Mouse (Mus musculus) hindbrain, embryonic 11.5 days (tissue): ENCODE measurements around the gene Adprhl1. TPM values are rescaled to one million over a fixed set of nuclear protein-coding genes. Genes with fewer than 3 reads are reported as not detected.

Experiments
- ATAC-seq: fragments of 200-750 bp; cut with Nextera tagmentation; 2 replicates; pipeline ENCODE4 v1.8.0; 2017; ENCODE audit warnings: mild to moderate bottlenecking, moderate TSS enrichment, moderate library complexity; ENCODE audit not compliant: low FRiP score
- DNase-seq: peaks from one replicate; pipeline ENCODE4 v3.0.0-alpha.2; 2015; ENCODE audit warnings: low spot score
- H3K27ac ChIP-seq: fragments of 300-500 bp; sonication (generic); 2 replicates; pipeline ENCODE4 v1.5.1; 2014; ENCODE audit warnings: mild to moderate bottlenecking, low read depth, low read length
- H3K27me3 ChIP-seq: fragments of 300-500 bp; sonication (generic); 2 replicates; pipeline ENCODE4 v1.6.1; 2014; ENCODE audit warnings: mild to moderate bottlenecking, low read length, moderate library complexity, mixed read lengths; ENCODE audit not compliant: control insufficient read depth, insufficient read depth
- H3K36me3 ChIP-seq: fragments of 300-500 bp; sonication (generic); 2 replicates; pipeline ENCODE4 v1.6.1; 2014; ENCODE audit warnings: mild to moderate bottlenecking, low read length, moderate library complexity, mixed read lengths; ENCODE audit not compliant: control insufficient read depth, insufficient read depth
- H3K4me1 ChIP-seq: fragments of 300-500 bp; sonication (generic); replicated peaks from 2 replicates; pipeline ENCODE4 v1.6.1; 2014; ENCODE audit warnings: low read length, mixed read lengths; ENCODE audit not compliant: control insufficient read depth, insufficient read depth
- H3K4me2 ChIP-seq: fragments of 300-500 bp; sonication (generic); replicated peaks from 2 replicates; pipeline ENCODE4 v1.6.1; 2014; ENCODE audit warnings: mild to moderate bottlenecking, low read depth, low read length
- H3K4me3 ChIP-seq: fragments of 300-500 bp; sonication (generic); 2 replicates; pipeline ENCODE4 v1.5.1; 2014; ENCODE audit warnings: low read depth, low read length
- H3K9ac ChIP-seq: fragments of 300-500 bp; sonication (generic); 2 replicates; pipeline ENCODE4 v1.6.1; 2014; ENCODE audit warnings: low read depth, low read length
- H3K9me3 ChIP-seq: fragments of 300-500 bp; sonication (generic); 2 replicates; pipeline ENCODE4 v1.6.1; 2016; ENCODE audit warnings: low read length; ENCODE audit not compliant: control insufficient read depth
- WGBS: fragments of 180-500 bp; shearing (Covaris S2); extraction: QIAGEN DNeasy Blood & Tissue Kit; methylation state at CpG from one replicate; pipeline ENCODE4 v1.1.7; 2014; 5-methylcytosine and 5-hydroxymethylcytosine counted together
- polyA plus RNA-seq: library from polyadenylated mRNA; unstranded; fragments of >200 nt; fragmentation: Nextera tagmentation; extraction: Ambion mirVana; gene quantifications from 2 replicates; pipeline ENCODE4 v1.2.1, GENCODE M21; 2014

Gene Adprhl1
- polyA plus RNA-seq, 1 experiment from 2014 or later = 0.26 TPM

DNA sequence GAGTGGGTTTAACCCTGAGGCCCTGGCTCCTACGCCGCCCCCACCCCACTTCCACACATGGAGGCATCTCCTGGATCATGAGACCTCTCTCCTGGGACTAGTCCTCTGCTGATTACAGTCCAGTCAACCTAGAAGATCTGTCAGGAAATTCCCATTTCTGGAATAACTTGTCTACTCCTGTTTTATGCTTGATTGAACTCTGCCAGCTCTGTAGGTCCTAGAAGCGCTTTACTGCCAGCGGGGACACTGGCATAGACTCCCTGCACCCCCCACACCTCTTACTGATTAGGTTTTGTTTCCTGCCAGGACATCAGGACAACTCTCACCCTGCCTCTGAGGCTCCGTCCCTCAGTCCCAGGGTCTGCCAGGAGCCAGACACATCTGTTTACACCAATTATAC is 56.5 kb downstream of the Adprhl1 start:
- H3K27ac ChIP-seq = no peak overlapping the region
- no peak overlapping the region for H3K9ac ChIP-seq
- H3K4me3 ChIP-seq = no peak overlapping the region
- H3K36me3 ChIP-seq = no peaks in the 10 kb centered on the region
- peaks cover 19% of the 10 kb centered on the region for H3K27me3 ChIP-seq
- WGBS = 87% methylated on average over 5 of the region's 5 CpGs
- no peaks in the 10 kb centered on the region for H3K4me1 ChIP-seq
- DNase-seq (no peak), ATAC-seq (no peak)
- no peaks in the 10 kb centered on the region for H3K9me3 ChIP-seq
- H3K4me2 ChIP-seq = no peak overlapping the region

GRCm38 (mm10) chr8:13194818-13195217 is 59.1 kb downstream of the Adprhl1 start:
- H3K27ac ChIP-seq = no peak overlapping the region
- H3K4me3 ChIP-seq = no peak overlapping the region
- DNase-seq = no peak
- no peaks in the 10 kb centered on the region for H3K9me3 ChIP-seq
- no peak overlapping the region for H3K4me2 ChIP-seq
- no peak overlapping the region for H3K9ac ChIP-seq
- H3K4me1 ChIP-seq = no peaks in the 10 kb centered on the region
- H3K36me3 ChIP-seq = no peaks in the 10 kb centered on the region
- WGBS = 43% methylated on average over 10 of the region's 10 CpGs
- H3K27me3 ChIP-seq = 0 out of 2 replicates have a peak, but pooled peaks cover 3% of the 10 kb centered on the region
- ATAC-seq = no peak

- Histone ChIP-seq H3K27me3 (no peaks in the 10 kb centered on the region), H3K4me3 (no peak overlapping the region), H3K27ac (no peak overlapping the region), H3K9me3 (no peaks in the 10 kb centered on the region), H3K36me3 (no peaks in the 10 kb centered on the region), H3K4me1 (no peaks in the 10 kb centered on the region), H3K4me2 (no peak overlapping the region), H3K9ac (no peak overlapping the region)
- 89% methylated on average over 8 of the region's 8 CpGs for WGBS
- DNase-seq = no peak
- ATAC-seq = no peak
Measured at GRCm38 (mm10) chr8:13190235-13190634, 63.7 kb downstream of the Adprhl1 start.

GRCm38 (mm10) chr8:13188857-13189256 is 65.1 kb downstream of the Adprhl1 start:
- no peaks in the 10 kb centered on the region for H3K9me3 ChIP-seq
- no peaks in the 10 kb centered on the region for H3K36me3 ChIP-seq
- 100% methylated on average over 1 of the region's 1 CpGs for WGBS
- no peak overlapping the region for H3K9ac ChIP-seq
- H3K4me3 ChIP-seq = no peak overlapping the region
- no peaks in the 10 kb centered on the region for H3K27me3 ChIP-seq
- no peak overlapping the region for H3K4me2 ChIP-seq
- H3K27ac ChIP-seq = no peak overlapping the region
- DNase-seq (no peak), ATAC-seq (no peak)
- no peaks in the 10 kb centered on the region for H3K4me1 ChIP-seq

- ATAC-seq (no peak), DNase-seq (no peak)
- no peaks in the 10 kb centered on the region for H3K36me3 ChIP-seq
- no peak overlapping the region for H3K9ac ChIP-seq
- no peaks in the 10 kb centered on the region for H3K27me3 ChIP-seq
- H3K9me3 ChIP-seq = no peaks in the 10 kb centered on the region
- no peak overlapping the region for H3K4me2 ChIP-seq
- H3K4me3 ChIP-seq = no peak overlapping the region
- H3K4me1 ChIP-seq = no peaks in the 10 kb centered on the region
- WGBS = 91% methylated on average over 13 of the region's 13 CpGs
- no peak overlapping the region for H3K27ac ChIP-seq
Measured at GRCm38 (mm10) chr8:13188052-13188555, 65.9 kb downstream of the Adprhl1 start.

DNA sequence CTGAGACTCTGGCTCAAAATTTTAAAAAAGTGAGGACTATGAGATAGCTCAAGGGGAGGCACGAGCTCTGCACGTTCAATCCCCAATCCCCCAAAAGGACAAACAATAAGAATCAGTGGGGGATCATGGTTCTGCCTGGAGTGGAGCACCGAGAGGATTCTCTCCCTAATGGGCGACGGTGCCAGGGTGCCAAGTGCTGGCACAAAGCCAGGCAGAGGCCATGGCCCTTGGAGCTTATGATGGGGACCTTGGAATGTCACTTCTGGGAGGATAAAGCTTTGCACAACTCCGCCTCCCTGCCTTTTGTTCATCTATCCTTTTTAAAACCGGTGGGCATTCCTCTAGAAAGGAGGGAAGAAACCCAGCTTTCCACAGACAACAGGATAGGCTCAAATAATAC is 66.3 kb downstream of the Adprhl1 start:
- ATAC-seq = no peak
- H3K4me3 ChIP-seq = no peak overlapping the region
- H3K9ac ChIP-seq = no peak overlapping the region
- H3K27ac ChIP-seq = no peak overlapping the region
- 77% methylated on average over 7 of the region's 7 CpGs for WGBS
- H3K27me3 ChIP-seq = no peaks in the 10 kb centered on the region
- no peaks in the 10 kb centered on the region for H3K9me3 ChIP-seq
- H3K36me3 ChIP-seq = no peaks in the 10 kb centered on the region
- no peaks in the 10 kb centered on the region for H3K4me1 ChIP-seq
- no peak overlapping the region for H3K4me2 ChIP-seq
- DNase-seq = no peak

- WGBS = 83% methylated on average over 9 of the region's 9 CpGs
Measured at GRCm38 (mm10) chr8:13187229-13187628, 66.7 kb downstream of the Adprhl1 start.

GRCm38 (mm10) chr8:13186819-13187218 is 67.1 kb downstream of the Adprhl1 start:
- no peaks in the 10 kb centered on the region for H3K27me3 ChIP-seq
- 83% methylated on average over 8 of the region's 8 CpGs for WGBS
- no peak overlapping the region for H3K9ac ChIP-seq
- H3K4me3 ChIP-seq = no peak overlapping the region
- DNase-seq = no peak
- H3K4me1 ChIP-seq = no peaks in the 10 kb centered on the region
- H3K36me3 ChIP-seq = no peaks in the 10 kb centered on the region
- no peak for ATAC-seq
- H3K4me2 ChIP-seq = no peak overlapping the region
- no peak overlapping the region for H3K27ac ChIP-seq
- no peaks in the 10 kb centered on the region for H3K9me3 ChIP-seq

More at GRCm38 (mm10) chr8:13187229-13187628, 66.7 kb downstream of the Adprhl1 start:
- Histone ChIP-seq H3K9ac (no peak overlapping the region), H3K27ac (no peak overlapping the region), H3K4me2 (no peak overlapping the region), H3K4me1 (no peaks in the 10 kb centered on the region), H3K9me3 (no peaks in the 10 kb centered on the region), H3K27me3 (no peaks in the 10 kb centered on the region), H3K36me3 (no peaks in the 10 kb centered on the region), H3K4me3 (no peak overlapping the region)
- ATAC-seq (no peak), DNase-seq (no peak)

- Histone ChIP-seq H3K4me3 (no peak overlapping the region), H3K9ac (no peak overlapping the region), H3K27ac (no peak overlapping the region), H3K9me3 (no peaks in the 10 kb centered on the region), H3K36me3 (no peaks in the 10 kb centered on the region; the same call in 1 of the 2 replicates), H3K27me3 (no peaks in the 10 kb centered on the region), H3K4me1 (no peaks in the 10 kb centered on the region), H3K4me2 (no peak overlapping the region)
- WGBS = 63% methylated on average over 2 of the region's 2 CpGs
- no peak for DNase-seq
- ATAC-seq = no peak
Measured at GRCm38 (mm10) chr8:13181691-13181976, 72.3 kb downstream of the Adprhl1 start.
